Mouse (Mus musculus): ENCODE measurements at regions not wholly inside any gene's neighbourhood (a gene's known extent, or its start where the extent isn't known, plus 50 kb on each side); places are given as distances from the start of the nearest gene placed in this dataset.
A peak's percentile ranks its signal among the peaks of the same experiment; 100 is the strongest.

DNA sequence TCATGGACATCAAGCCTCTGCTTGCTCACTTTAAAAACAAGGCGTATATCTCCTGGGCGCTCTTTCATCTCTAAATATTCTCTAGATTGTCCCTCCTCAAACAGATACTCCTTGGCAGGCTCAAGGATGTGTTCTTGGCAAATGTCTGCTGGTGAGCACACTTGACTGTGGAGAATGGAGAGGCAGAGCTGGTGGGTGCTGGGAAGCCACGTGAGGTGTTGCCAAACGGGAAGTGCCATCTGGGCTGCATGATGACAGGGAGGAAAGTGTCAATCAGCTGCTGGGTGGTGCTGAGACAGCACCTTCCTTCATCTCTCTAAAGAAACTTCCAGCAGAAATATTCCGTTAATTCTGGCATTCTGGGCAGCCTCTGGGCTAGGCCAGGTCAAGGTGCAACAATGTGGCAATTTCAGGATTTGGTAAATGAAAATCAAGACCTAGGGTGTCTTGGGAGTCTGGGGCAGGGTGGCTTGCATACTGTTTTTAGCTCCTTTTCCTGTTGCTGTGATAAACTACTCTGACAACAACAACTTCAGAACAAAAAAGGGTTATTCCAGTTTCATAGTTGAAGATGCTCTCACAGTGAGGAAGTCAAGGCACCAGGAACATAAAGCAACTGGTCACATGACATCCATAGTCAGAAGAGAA is 208.6 kb downstream of the Rplp1 start:
- H3K9me3 ChIP-seq (ENCODE audit: low read length) = no peaks in the 10 kb centered on the region
- 0 out of 2 replicates have a peak, but pooled peaks cover 3% of the 10 kb centered on the region for H3K4me1 ChIP-seq (ENCODE audit: insufficient read depth)
- H3K27me3 ChIP-seq (ENCODE audit: insufficient read depth, low read length) = 0 out of 2 replicates have a peak, but pooled peaks cover 2% of the 10 kb centered on the region
- ATAC-seq (peak; percentile 27; the same call in 1 of the 2 replicates), DNase-seq (peak; percentile 51)
- H3K9ac ChIP-seq = no peak overlapping the region
- H3K4me3 ChIP-seq (ENCODE audit: low read depth, low read length) = no peak overlapping the region
- no peak overlapping the region for H3K27ac ChIP-seq (ENCODE audit: low read depth, low read length)
- no peak for TF ChIP-seq CTCF (IDR thresholded peaks at IDR 0.05; ENCODE audit: low read depth)
- no peaks in the 10 kb centered on the region for H3K36me3 ChIP-seq (ENCODE audit: insufficient read depth)
- 53% methylated on average over 5 of the region's 5 CpGs for WGBS
- H3K4me2 ChIP-seq (ENCODE audit: low read depth) = no peak overlapping the region

DNA sequence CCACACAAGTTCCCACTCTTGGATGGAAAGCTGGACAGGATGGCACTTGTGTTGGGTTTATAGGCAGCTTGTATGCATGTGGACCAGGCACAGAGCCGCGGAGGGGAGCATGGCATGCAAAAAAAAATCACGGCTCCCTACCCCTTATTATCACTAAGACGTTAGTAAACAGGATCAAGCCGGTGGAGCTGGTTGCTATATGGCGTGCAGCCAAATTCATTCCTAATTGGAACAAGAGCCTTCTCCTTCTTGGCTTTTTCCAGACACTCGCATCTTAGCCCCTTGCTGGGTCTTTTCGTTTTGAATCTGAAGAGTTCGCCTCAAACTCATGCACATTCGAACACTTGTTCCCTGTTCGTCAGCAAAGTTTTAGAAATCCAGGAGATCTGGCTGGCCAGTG is 211.0 kb downstream of the Rplp1 start:
- no peak overlapping the region for H3K9ac ChIP-seq
- no peaks in the 10 kb centered on the region for H3K36me3 ChIP-seq (ENCODE audit: insufficient read depth)
- H3K4me3 ChIP-seq (ENCODE audit: low read depth, low read length) = no peak overlapping the region
- TF ChIP-seq CTCF (IDR thresholded peaks at IDR 0.05; ENCODE audit: low read depth) = no peak
- ATAC-seq = no peak
- DNase-seq = peak; percentile 65
- H3K4me2 ChIP-seq (ENCODE audit: low read depth) = no peak overlapping the region
- no peaks in the 10 kb centered on the region for H3K9me3 ChIP-seq (ENCODE audit: low read length)
- H3K4me1 ChIP-seq (ENCODE audit: insufficient read depth) = 0 out of 2 replicates have a peak, but pooled peaks cover 3% of the 10 kb centered on the region
- H3K27me3 ChIP-seq (ENCODE audit: insufficient read depth, low read length) = peaks cover 4% of the 10 kb centered on the region; the same call in 1 of the 2 replicates
- 23% methylated on average over 11 of the region's 11 CpGs for WGBS
- no peak overlapping the region for H3K27ac ChIP-seq (ENCODE audit: low read depth, low read length)

DNA sequence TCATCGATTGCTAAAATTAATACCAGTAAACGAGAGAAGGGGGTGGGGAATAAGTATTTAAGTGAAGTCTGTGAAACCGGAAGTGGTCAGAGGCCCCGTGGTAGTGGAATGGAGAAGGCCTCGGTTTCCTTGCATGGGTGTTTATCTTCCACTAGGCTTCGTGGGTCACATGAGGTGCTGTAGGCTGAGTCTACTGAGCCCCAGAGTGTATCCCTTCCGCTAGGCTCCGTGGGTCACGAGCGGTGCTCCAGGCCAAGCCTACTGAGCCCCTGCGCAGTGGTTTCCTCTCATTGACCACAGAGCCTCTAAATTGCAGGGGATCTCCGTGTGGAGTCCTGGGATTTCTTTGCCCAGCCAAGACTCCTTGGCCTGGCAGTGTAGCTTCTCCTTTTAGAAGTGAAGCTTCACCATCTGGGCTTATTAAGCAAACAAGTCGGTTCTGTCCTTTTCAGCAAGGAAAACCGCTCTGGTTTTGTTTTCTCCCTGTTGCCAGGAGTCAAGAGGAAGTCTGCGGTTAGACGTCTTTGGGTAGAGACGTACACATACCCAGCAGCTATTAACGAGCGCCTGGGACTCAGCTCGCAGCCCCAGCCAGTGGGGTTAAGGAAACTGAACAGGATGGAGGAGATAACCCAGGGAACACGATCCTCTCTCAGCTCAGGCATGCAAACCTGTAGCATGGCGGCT is 211.9 kb downstream of the Rplp1 start:
- 58% methylated on average over 22 of the region's 22 CpGs for WGBS

GRCm38 (mm10) chr9:61700576-61700975 is 213.8 kb downstream of the Rplp1 start:
- H3K36me3 ChIP-seq (ENCODE audit: insufficient read depth) = no peaks in the 10 kb centered on the region
- H3K27me3 ChIP-seq (ENCODE audit: insufficient read depth, low read length) = peaks cover 4% of the 10 kb centered on the region; the same call in 1 of the 2 replicates
- DNase-seq (no peak), ATAC-seq (no peak)
- H3K4me3 ChIP-seq (ENCODE audit: low read depth, low read length) = no peak overlapping the region
- TF ChIP-seq CTCF (IDR thresholded peaks at IDR 0.05; ENCODE audit: low read depth) = no peak
- no peaks in the 10 kb centered on the region for H3K9me3 ChIP-seq (ENCODE audit: low read length)
- WGBS = 89% methylated on average over 6 of the region's 6 CpGs
- H3K27ac ChIP-seq (ENCODE audit: low read depth, low read length) = no peak overlapping the region
- H3K4me1 ChIP-seq (ENCODE audit: insufficient read depth) = 0 out of 2 replicates have a peak, but pooled peaks cover 2% of the 10 kb centered on the region
- no peak overlapping the region for H3K9ac ChIP-seq
- no peak overlapping the region for H3K4me2 ChIP-seq (ENCODE audit: low read depth)

More for the DNA sequence above, 211.9 kb downstream of the Rplp1 start:
- no peak for TF ChIP-seq CTCF (IDR thresholded peaks at IDR 0.05; ENCODE audit: low read depth)
- H3K9ac ChIP-seq = no peak overlapping the region
- no peaks in the 10 kb centered on the region for H3K9me3 ChIP-seq (ENCODE audit: low read length)
- H3K36me3 ChIP-seq (ENCODE audit: insufficient read depth) = no peaks in the 10 kb centered on the region
- H3K4me1 ChIP-seq (ENCODE audit: insufficient read depth) = 0 out of 2 replicates have a peak, but pooled peaks cover 3% of the 10 kb centered on the region
- no peak for ATAC-seq
- peaks cover 4% of the 10 kb centered on the region; the same call in 1 of the 2 replicates for H3K27me3 ChIP-seq (ENCODE audit: insufficient read depth, low read length)
- DNase-seq = no peak
- H3K4me2 ChIP-seq (ENCODE audit: low read depth) = no peak overlapping the region
- H3K27ac ChIP-seq (ENCODE audit: low read depth, low read length) = no peak overlapping the region
- H3K4me3 ChIP-seq (ENCODE audit: low read depth, low read length) = no peak overlapping the region

- DNase-seq (no peak), ATAC-seq (no peak)
- Histone ChIP-seq H3K4me3 (ENCODE audit: low read depth, low read length) (no peak overlapping the region), H3K27ac (ENCODE audit: low read depth, low read length) (no peak overlapping the region), H3K4me1 (ENCODE audit: insufficient read depth) (no peaks in the 10 kb centered on the region), H3K36me3 (ENCODE audit: insufficient read depth) (no peaks in the 10 kb centered on the region), H3K9me3 (ENCODE audit: low read length) (no peaks in the 10 kb centered on the region), H3K27me3 (ENCODE audit: insufficient read depth, low read length) (peaks cover 4% of the 10 kb centered on the region; the same call in 1 of the 2 replicates), H3K9ac (no peak overlapping the region), H3K4me2 (ENCODE audit: low read depth) (no peak overlapping the region)
- no peak for TF ChIP-seq CTCF (IDR thresholded peaks at IDR 0.05; ENCODE audit: low read depth)
- 57% methylated on average over 5 of the region's 5 CpGs for WGBS
These were observed 214.7 kb downstream of the Rplp1 start for GRCm38 (mm10) chr9:61699618-61700017.

GRCm38 (mm10) chr9:61697959-61698358 is 216.4 kb downstream of the Rplp1 start:
- no peaks in the 10 kb centered on the region for H3K9me3 ChIP-seq (ENCODE audit: low read length)
- no peaks in the 10 kb centered on the region for H3K36me3 ChIP-seq (ENCODE audit: insufficient read depth)
- H3K9ac ChIP-seq = no peak overlapping the region
- H3K4me3 ChIP-seq (ENCODE audit: low read depth, low read length) = no peak overlapping the region
- H3K4me1 ChIP-seq (ENCODE audit: insufficient read depth) = no peaks in the 10 kb centered on the region
- H3K4me2 ChIP-seq (ENCODE audit: low read depth) = no peak overlapping the region
- ATAC-seq = peak; percentile 51; the same call in 1 of the 2 replicates
- DNase-seq = peak; percentile 91
- TF ChIP-seq CTCF (IDR thresholded peaks at IDR 0.05; ENCODE audit: low read depth) = peak; percentile 93
- WGBS = 14% methylated on average over 11 of the region's 11 CpGs
- no peak overlapping the region for H3K27ac ChIP-seq (ENCODE audit: low read depth, low read length)
- peaks cover 4% of the 10 kb centered on the region; the same call in 1 of the 2 replicates for H3K27me3 ChIP-seq (ENCODE audit: insufficient read depth, low read length)

GRCm38 (mm10) chr9:61696831-61697230 is 217.5 kb downstream of the Rplp1 start:
- H3K4me1 ChIP-seq (ENCODE audit: insufficient read depth) = no peaks in the 10 kb centered on the region
- H3K27ac ChIP-seq (ENCODE audit: low read depth, low read length) = no peak overlapping the region
- WGBS = 96% methylated on average over 3 of the region's 3 CpGs
- H3K4me2 ChIP-seq (ENCODE audit: low read depth) = no peak overlapping the region
- H3K4me3 ChIP-seq (ENCODE audit: low read depth, low read length) = no peak overlapping the region
- no peak for ATAC-seq
- no peak for TF ChIP-seq CTCF (IDR thresholded peaks at IDR 0.05; ENCODE audit: low read depth)
- H3K27me3 ChIP-seq (ENCODE audit: insufficient read depth, low read length) = peaks cover 4% of the 10 kb centered on the region; the same call in 1 of the 2 replicates
- H3K9ac ChIP-seq = no peak overlapping the region
- H3K9me3 ChIP-seq (ENCODE audit: low read length) = no peaks in the 10 kb centered on the region
- no peak for DNase-seq
- H3K36me3 ChIP-seq (ENCODE audit: insufficient read depth) = no peaks in the 10 kb centered on the region
